Mouse (Mus musculus): Measurements from ENCODE around the gene Slc29a2. TPM values are rescaled to one million over a fixed set of nuclear protein-coding genes. Genes with fewer than 3 reads are reported as not detected.
A peak's percentile ranks its signal among the peaks of the same experiment; 100 is the strongest.

Slc29a2 gene
- polyA plus RNA-seq, 1 experiment from 2014 or later, result 6.9 TPM

DNA sequence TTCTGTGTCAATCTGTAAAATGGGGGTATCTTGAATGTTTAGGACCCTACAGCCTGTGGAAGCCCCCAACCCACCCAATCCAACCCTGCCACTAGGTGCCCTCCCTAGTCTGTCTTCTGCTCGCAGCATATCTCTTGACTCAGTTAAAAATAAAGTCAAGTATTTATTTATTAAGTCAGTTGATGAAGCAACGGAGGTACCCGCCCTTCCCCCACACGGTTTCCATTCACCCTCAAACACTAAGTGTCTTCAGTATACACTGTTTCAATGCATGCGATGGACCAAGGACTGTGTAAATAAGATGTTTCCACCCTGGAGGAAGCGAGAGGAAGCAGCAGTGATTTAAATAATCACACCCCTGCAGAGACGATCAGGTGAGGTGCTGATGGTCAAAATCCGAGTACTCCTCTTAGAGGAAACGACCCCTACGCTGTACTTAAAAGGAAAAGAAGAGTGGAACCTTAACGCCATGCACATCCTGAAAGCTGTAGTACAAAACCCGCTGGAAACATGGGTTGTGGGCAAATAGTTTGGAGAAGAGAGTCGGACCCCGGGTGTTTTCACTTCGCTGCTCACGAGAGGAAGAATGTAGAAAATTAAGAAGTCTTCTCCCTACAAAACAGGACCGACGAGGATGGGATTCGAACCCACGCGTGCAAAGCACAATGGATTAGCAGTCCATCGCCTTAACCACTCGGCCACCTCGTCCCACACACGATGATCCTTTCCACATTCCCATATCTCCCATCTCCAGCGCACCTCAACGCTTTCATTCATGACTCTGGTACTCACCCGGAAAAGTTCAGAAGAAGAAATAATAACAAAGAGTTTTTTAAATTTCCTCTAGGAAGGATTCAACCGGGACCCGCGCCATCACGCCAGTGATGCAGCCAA lies 14.3 kb downstream of the Slc29a2 start:
- peak; percentile 66 for ATAC-seq
- 5% methylated on average over 32 of the region's 32 CpGs for WGBS
- Histone ChIP-seq H3K4me2 (peak overlapping the region; percentile 100), H3K4me1 (peaks cover 43% of the 10 kb centered on the region), H3K27me3 (no peaks in the 10 kb centered on the region), H3K9ac (peak overlapping the region; percentile 91), H3K27ac (peak overlapping the region; percentile 82), H3K36me3 (ENCODE audit: poor library complexity, severe bottlenecking) (0 out of 2 replicates have a peak, but pooled peaks cover 5% of the 10 kb centered on the region), H3K9me3 (replicated peaks) (no peaks in the 10 kb centered on the region), H3K4me3 (peak overlapping the region; percentile 97)

DNA sequence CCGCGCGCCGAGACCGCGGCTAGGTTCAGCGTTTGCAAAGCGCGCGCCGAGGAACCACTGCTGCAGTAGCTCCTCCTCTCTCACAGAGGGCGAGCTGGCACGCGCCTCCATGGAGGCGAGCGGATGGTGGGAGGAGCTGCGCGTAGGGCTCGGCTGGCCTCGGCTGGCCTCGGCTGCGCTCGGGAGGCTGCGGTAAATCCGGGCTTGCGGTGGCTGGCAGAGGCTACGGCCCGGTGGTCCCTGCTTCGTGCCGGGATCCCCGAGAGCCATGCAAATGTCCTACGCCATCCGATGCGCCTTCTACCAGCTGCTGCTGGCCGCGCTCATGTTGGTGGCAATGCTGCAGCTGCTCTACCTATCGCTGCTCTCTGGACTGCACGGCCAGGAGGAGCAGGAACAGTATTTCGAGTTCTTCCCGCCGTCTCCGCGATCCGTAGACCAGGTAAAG lies 15.1 kb downstream of the Slc29a2 start, which contains the start of the genes B4gat1 and AC124502.3:
Gene B4gat1 (plus strand): TSS at position 118 of the 448 bp plus-strand sequence.
Gene AC124502.3 (plus strand): TSS at position 183 of the 448 bp plus-strand sequence.
- Histone ChIP-seq H3K4me1 (peaks cover 43% of the 10 kb centered on the region), H3K4me2 (peak within 1 kb of the TSS; percentile 100), H3K9ac (peak within 1 kb of the TSS; percentile 91), H3K27me3 (no peaks in the 10 kb centered on the region), H3K9me3 (replicated peaks) (no peaks in the 10 kb centered on the region), H3K36me3 (ENCODE audit: poor library complexity, severe bottlenecking) (peaks cover 12% of the 10 kb centered on the region), H3K4me3 (peak within 1 kb of the TSS; percentile 97), H3K27ac (peak within 1 kb of the TSS; percentile 82)
- peak; percentile 93 for ATAC-seq
- under 1% methylated on average over 42 of the region's 44 CpGs for WGBS

DNA sequence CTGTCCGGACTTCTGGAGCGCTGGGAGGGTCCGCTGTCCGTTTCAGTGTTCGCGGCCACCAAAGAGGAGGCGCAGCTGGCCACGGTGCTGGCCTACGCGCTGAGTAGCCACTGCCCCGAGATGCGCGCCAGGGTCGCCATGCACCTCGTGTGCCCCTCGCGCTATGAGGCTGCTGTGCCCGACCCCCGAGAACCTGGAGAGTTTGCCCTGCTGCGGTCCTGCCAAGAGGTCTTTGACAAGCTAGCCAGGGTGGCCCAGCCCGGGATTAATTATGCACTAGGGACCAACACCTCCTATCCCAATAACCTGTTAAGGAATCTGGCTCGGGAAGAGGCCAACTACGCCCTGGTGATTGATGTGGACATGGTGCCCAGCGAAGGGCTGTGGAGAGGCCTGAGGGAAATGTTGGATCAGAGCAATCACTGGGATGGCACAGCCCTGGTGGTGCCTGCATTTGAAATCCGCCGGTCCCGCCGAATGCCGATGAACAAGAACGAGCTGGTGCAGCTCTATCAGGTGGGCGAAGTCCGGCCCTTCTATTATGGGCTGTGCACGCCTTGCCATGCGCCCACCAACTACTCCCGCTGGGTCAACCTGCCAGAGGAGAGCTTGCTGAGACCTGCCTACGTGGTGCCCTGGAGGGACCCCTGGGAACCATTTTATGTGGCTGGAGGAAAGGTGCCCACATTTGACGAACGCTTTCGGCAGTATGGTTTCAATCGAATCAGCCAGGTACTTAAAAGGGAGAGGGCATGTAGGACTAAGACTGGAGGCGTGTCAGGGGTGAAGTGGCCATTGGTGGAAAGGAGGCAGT lies 15.8 kb downstream of the Slc29a2 start:
- H3K4me3 ChIP-seq, result peak overlapping the region; percentile 97
- peak overlapping the region; percentile 91 for H3K9ac ChIP-seq
- ATAC-seq, result peak; percentile 7; the same call in 1 of the 2 replicates
- H3K27ac ChIP-seq, result peak overlapping the region; percentile 82
- H3K36me3 ChIP-seq (ENCODE audit: poor library complexity, severe bottlenecking), result peaks cover 17% of the 10 kb centered on the region
- whole genome bisulfite sequencing, result 9% methylated on average over 41 of the region's 41 CpGs
- no peaks in the 10 kb centered on the region for H3K9me3 ChIP-seq (replicated peaks)
- H3K4me2 ChIP-seq, result peak overlapping the region; percentile 100
- peaks cover 43% of the 10 kb centered on the region for H3K4me1 ChIP-seq
- no peaks in the 10 kb centered on the region for H3K27me3 ChIP-seq

DNA sequence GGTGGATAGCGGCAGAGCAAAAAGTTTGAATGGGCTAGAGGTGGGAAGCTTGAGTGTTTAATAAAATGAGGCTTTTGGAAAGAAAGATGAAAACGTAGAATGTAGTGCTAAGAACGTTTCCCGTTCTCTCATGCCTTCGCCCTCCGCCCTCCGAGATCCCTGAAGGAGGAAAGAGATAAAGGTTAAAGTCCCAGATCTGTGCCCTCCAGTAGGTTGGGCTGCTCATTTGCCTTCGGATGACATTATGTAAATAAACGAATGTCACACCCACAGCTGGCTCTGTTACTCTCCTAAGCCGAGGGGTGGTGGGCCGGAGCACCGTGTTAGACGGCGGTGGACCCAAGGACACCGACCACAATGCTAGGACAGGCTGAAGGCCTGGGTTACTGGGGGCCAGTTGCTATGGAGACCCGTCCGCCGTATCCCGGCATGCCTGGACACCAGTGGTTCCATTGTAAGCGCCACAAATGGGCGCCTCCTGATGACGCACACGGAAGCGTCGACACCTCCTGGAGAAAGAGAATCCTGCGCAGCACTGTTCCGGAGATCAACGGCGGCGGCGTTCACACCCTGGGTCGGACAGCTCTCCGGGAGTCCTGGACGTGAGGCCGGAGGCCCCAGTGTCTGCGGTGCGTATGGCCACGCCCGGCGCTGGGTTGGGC lies 17.3 kb downstream of the Slc29a2 start, which contains the start of gene Brms1:
Gene Brms1 (plus strand): TSS at position 493 of the 662 bp plus-strand sequence.
- H3K4me3 ChIP-seq, result peak within 1 kb of the TSS; percentile 97
- no peaks in the 10 kb centered on the region for H3K9me3 ChIP-seq (replicated peaks)
- H3K4me1 ChIP-seq, result peaks cover 43% of the 10 kb centered on the region
- H3K36me3 ChIP-seq (ENCODE audit: poor library complexity, severe bottlenecking), result peaks cover 26% of the 10 kb centered on the region
- H3K27me3 ChIP-seq, result no peaks in the 10 kb centered on the region
- 7% methylated on average over 39 of the region's 40 CpGs for WGBS
- H3K9ac ChIP-seq, result peak within 1 kb of the TSS; percentile 91
- ATAC-seq, result peak; percentile 73
- H3K4me2 ChIP-seq, result peak within 1 kb of the TSS; percentile 100
- H3K27ac ChIP-seq, result peak within 1 kb of the TSS; percentile 41

DNA sequence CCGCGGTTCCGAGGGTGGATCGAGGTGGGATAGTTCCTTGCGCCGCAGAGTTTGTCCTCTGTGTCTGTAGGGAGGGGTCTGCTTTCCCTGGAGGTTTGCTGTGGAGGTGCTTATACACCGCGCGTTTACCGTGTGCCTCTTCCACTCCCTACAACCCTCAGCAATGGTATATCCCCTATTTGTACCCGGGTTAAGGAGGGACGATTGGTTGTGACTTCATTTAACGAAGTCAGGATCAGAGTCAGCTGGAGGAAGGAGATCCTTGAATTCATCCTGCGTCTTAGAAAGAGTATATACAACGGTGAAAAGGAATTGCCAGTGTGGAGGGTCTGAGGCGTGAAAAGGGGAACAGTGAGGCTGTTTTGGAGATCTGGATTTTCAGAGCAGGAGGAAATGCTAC lies 17.9 kb downstream of the Slc29a2 start:
- ATAC-seq, result no peak; the same call in 1 of the 2 replicates

DNA sequence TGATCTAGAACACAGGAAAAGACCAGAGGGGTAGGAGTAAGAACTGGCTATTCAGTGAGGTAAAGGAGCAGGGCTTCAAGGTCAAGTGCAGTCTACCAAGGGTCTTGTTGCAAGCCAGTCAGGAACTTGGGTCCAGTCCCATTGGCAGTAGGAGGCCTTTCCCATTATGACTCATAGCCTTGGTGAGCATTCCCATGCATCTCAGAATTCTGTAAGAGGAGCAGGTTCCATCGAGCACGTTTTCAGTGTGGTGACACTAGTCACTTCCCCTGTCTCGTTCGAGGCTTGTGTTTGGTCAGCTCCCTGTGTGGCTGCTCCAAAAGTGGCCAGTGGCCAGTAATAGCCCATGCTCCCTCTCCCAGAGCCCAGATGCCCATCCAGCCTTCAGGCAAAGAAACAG lies 21.9 kb downstream of the Slc29a2 start:
- Histone ChIP-seq H3K36me3 (ENCODE audit: poor library complexity, severe bottlenecking) (peaks cover 66% of the 10 kb centered on the region), H3K9ac (no peak overlapping the region)
- no peak for ATAC-seq

More for the DNA sequence above, 17.9 kb downstream of the Slc29a2 start:
- Histone ChIP-seq H3K27ac (peak overlapping the region; percentile 41; the same call in 1 of the 2 replicates), H3K9ac (peak overlapping the region; percentile 91), H3K27me3 (no peaks in the 10 kb centered on the region), H3K4me3 (peak overlapping the region; percentile 97), H3K9me3 (replicated peaks) (no peaks in the 10 kb centered on the region), H3K36me3 (ENCODE audit: poor library complexity, severe bottlenecking) (peaks cover 32% of the 10 kb centered on the region), H3K4me1 (peaks cover 43% of the 10 kb centered on the region), H3K4me2 (peak overlapping the region; percentile 100)
- WGBS, result 1% methylated on average over 16 of the region's 16 CpGs

DNA sequence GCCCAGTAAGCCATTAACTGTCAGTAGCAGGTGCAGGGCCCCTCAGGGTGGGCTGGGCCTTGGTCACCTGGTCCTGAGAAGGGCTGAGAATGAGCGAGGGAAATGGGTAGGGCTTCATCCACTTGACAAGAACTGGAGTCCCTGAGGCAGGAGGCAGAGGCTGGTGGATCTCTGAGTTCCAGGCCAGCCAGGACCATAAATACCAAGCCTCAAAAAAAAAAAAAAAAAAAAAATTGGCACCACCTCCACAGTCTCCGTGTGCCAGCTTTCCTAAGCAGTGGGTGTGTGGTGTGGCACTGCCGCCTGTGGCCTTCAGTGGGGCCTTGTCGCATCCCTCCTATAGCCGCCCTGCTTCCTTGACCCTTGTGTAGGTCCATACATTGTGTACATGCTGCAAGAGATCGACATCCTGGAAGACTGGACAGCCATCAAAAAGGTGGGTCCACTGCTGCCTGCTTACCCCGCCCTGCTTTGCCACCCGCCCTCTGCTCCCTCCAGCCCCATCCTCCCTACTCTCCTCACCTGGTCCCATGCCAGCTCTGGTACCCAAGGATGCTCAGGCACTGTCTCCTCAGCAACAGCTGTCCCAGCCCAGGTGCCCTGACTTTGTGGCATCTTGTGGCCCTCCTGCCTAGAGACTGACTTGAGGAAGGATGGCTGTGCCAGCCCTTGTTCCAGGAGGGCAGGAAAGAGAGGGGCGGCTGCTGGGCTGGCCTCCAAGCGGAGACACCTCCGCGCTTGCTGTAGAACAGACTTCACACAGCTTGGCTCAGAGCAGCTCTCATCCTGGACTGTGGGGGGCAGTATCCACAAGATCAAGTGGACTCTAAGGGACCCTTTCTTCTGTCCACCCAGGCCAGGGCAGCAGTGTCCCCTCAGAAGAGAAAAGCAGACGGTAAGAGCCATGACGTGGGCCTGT lies 24.7 kb downstream of the Slc29a2 start:
- Histone ChIP-seq H3K4me2 (no peak overlapping the region), H3K9me3 (replicated peaks) (no peaks in the 10 kb centered on the region), H3K27me3 (peaks cover 35% of the 10 kb centered on the region), H3K9ac (no peak overlapping the region), H3K36me3 (ENCODE audit: poor library complexity, severe bottlenecking) (peaks cover 58% of the 10 kb centered on the region), H3K4me1 (peaks cover 11% of the 10 kb centered on the region), H3K4me3 (no peak overlapping the region), H3K27ac (no peak overlapping the region)
- 84% methylated on average over 14 of the region's 14 CpGs for WGBS
- ATAC-seq, result no peak

More for the DNA sequence above, 21.9 kb downstream of the Slc29a2 start:
- Histone ChIP-seq H3K27ac (no peak overlapping the region), H3K4me1 (peaks cover 29% of the 10 kb centered on the region), H3K4me3 (no peak overlapping the region), H3K9me3 (replicated peaks) (no peaks in the 10 kb centered on the region), H3K27me3 (peaks cover 7% of the 10 kb centered on the region), H3K4me2 (no peak overlapping the region)
- 80% methylated on average over 4 of the region's 4 CpGs for WGBS

DNA sequence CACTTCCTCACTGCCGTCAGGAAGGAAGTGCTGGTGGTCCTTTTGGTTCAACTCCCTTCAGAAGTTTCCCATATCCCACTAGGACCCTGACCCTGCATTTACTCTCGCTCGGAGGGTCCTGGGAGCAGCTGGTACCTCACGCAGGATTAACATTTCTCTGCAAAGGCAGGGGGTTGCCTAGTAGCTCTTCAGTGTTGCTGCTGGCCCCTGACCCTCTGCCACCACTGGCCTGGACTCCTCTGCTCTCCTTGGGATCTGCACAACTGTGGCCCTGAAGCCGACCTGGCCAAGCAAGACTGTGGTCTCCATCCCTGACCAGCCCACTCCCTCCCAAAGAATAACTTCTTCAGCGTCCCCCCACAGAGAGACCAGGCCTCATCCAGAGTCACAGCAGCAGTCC lies 25.7 kb downstream of the Slc29a2 start:
- Histone ChIP-seq H3K27ac (no peak overlapping the region), H3K9me3 (replicated peaks) (no peaks in the 10 kb centered on the region), H3K4me3 (no peak overlapping the region), H3K27me3 (peaks cover 42% of the 10 kb centered on the region), H3K9ac (no peak overlapping the region), H3K4me1 (peaks cover 11% of the 10 kb centered on the region), H3K36me3 (ENCODE audit: poor library complexity, severe bottlenecking) (peaks cover 49% of the 10 kb centered on the region), H3K4me2 (no peak overlapping the region)
- WGBS, result 67% methylated on average over 6 of the region's 6 CpGs
- no peak for ATAC-seq

DNA sequence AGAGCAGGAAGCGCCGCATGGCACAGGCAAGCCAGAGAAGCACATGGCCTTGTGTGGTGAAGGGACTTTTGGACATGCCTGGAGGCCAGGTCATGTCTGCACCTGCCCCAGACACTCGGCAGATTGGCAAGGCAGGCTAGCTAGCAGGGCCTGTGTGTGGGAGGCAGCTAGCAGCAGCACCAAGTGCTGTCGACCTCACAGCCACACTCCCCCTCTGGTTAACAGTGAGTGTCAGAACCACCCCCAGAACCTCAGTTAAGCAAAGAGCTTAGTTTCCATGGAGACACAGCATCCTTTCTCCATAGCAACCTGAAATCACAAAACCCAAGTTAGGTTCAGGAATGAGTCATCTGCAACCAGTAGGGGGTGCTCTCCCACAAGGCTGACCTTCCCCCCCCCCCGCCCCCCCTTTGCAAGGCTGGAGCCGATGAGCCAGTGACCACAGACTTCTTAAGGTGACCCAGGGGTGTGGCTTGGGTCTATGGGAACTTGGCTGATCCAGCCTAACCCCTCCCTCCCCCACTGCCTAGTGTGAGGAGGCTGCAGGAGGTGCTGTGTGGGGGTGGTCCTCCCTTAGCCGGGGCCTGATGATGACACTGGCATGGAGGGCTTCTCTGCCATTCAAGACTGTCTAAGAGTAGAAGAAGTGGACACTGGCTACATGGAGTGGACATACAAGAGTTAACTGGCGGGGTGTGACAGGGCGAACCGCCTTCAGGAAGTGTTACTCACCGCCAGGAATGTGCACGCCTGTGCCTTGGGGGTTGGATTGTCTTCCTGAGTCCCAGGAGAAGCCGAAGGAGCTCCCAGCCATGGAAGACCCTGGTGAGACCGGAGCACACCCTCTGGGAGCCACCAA lies 26.6 kb downstream of the Slc29a2 start, which contains the start of gene Rin1:
Gene Rin1 (plus strand): TSS at position 435 of the 859 bp plus-strand sequence.
- H3K4me2 ChIP-seq, result peak within 1 kb of the TSS; percentile 17; the same call in 1 of the 2 replicates
- H3K27me3 ChIP-seq, result peaks cover 47% of the 10 kb centered on the region
- peaks cover 11% of the 10 kb centered on the region for H3K4me1 ChIP-seq
- H3K9me3 ChIP-seq (replicated peaks), result no peaks in the 10 kb centered on the region
- ATAC-seq, result peak; percentile 58; the same call in 1 of the 2 replicates
- H3K36me3 ChIP-seq (ENCODE audit: poor library complexity, severe bottlenecking), result peaks cover 46% of the 10 kb centered on the region
- H3K4me3 ChIP-seq, result no peak within 1 kb of the TSS
- H3K9ac ChIP-seq, result peak within 1 kb of the TSS; percentile 23; the same call in 1 of the 2 replicates
- peak within 1 kb of the TSS; percentile 26 for H3K27ac ChIP-seq
- WGBS, result 11% methylated on average over 14 of the region's 14 CpGs

DNA sequence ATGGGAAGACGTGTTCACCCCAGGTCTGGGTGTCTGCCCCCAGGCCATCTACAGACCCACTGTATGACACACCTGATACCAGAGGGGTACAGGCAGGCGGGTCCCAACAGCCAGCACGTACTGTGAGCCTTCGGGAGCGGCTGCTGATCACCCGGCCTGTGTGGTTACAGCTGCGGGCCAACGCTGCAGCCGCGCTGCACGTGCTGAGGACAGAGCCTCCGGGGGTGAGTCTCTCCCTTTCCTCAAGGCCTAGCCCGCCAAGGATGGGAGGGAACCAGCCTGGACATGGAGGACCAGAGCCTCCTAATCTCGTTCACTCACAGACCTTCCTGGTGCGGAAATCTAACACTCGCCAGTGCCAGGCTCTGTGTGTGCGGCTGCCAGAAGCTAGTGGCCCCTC lies 27.4 kb downstream of the Slc29a2 start:
- Histone ChIP-seq H3K4me3 (no peak overlapping the region), H3K4me1 (peaks cover 11% of the 10 kb centered on the region), H3K36me3 (ENCODE audit: poor library complexity, severe bottlenecking) (peaks cover 39% of the 10 kb centered on the region), H3K27ac (peak overlapping the region; percentile 26; the same call in 1 of the 2 replicates), H3K9ac (peak overlapping the region; percentile 23; the same call in 1 of the 2 replicates), H3K4me2 (peak overlapping the region; percentile 17; the same call in 1 of the 2 replicates), H3K9me3 (replicated peaks) (no peaks in the 10 kb centered on the region), H3K27me3 (peaks cover 48% of the 10 kb centered on the region)
- ATAC-seq, result no peak; the same call in 1 of the 2 replicates
- WGBS, result 4% methylated on average over 17 of the region's 17 CpGs
